Mouse (Mus musculus): ENCODE data around the gene Olfr67.
"Not testable (repeated sequence)": the region's sequence is repeated elsewhere in the genome, so short reads cannot be mapped to it uniquely, and the experiment has no call there.

Gene Olfr67

GRCm38 (mm10) chr7:103791721-103792120, at the start of gene Olfr67:
Gene Olfr67, minus strand, starts transcription at chr7:103791821.
- in situ Hi-C loops (cut with MboI, MseI): no loop called here

GRCm38 (mm10) chr7:103840268-103840667, 48.6 kb upstream of the Olfr67 start, which contains the start of gene Hbb-bh2:
Gene Hbb-bh2, minus strand, starts transcription at chr7:103840520.
- in situ Hi-C loops (cut with MboI, MseI): no loop called here

GRCm38 (mm10) chr7:103827808-103828207, 36.2 kb upstream of the Olfr67 start, which contains the start of gene Hbb-bs:
Gene Hbb-bs, minus strand, starts transcription at chr7:103828096.
- in situ Hi-C loops (cut with MboI, MseI): no loop called here

- in situ Hi-C loops (cut with MboI, MseI): not testable (repeated sequence)
Observed at GRCm38 (mm10) chr7:103827139-103827538, 35.5 kb upstream of the Olfr67 start.

GRCm38 (mm10) chr7:103826255-103826887, 34.8 kb upstream of the Olfr67 start:
- in situ Hi-C loops (cut with MboI, MseI): no loop called here

GRCm38 (mm10) chr7:103825536-103826254, 34.1 kb upstream of the Olfr67 start:
- in situ Hi-C loops (cut with MboI, MseI): no loop called here

GRCm38 (mm10) chr7:103824597-103824996, 33.0 kb upstream of the Olfr67 start:
- in situ Hi-C loops (cut with MboI, MseI): no loop called here

GRCm38 (mm10) chr7:103815085-103815484, 23.5 kb upstream of the Olfr67 start:
- in situ Hi-C loops (cut with MboI, MseI): not testable (repeated sequence)

GRCm38 (mm10) chr7:103813766-103814165, 22.1 kb upstream of the Olfr67 start, which contains the start of gene Hbb-bt:
Gene Hbb-bt, minus strand, starts transcription at chr7:103813996.
- in situ Hi-C loops (cut with MboI, MseI): no loop called here

GRCm38 (mm10) chr7:103813152-103813551, 21.5 kb upstream of the Olfr67 start:
- in situ Hi-C loops (cut with MboI, MseI): not testable (repeated sequence)

- in situ Hi-C loops (cut with MboI, MseI): no loop called here
Observed at GRCm38 (mm10) chr7:103812174-103812573, 20.6 kb upstream of the Olfr67 start.

- in situ Hi-C loops (cut with MboI, MseI): no loop called here
Observed at GRCm38 (mm10) chr7:103811223-103811845, 19.7 kb upstream of the Olfr67 start.

GRCm38 (mm10) chr7:103810746-103811145, 19.1 kb upstream of the Olfr67 start:
- in situ Hi-C loops (cut with MboI, MseI): no loop called here

- in situ Hi-C loops (cut with MboI, MseI): no loop called here
Observed at GRCm38 (mm10) chr7:103810296-103810695, 18.7 kb upstream of the Olfr67 start.

GRCm38 (mm10) chr7:103809801-103810155, 18.2 kb upstream of the Olfr67 start:
- in situ Hi-C loops (cut with MboI, MseI): no loop called here

- in situ Hi-C loops (cut with MboI, MseI): no loop called here
Observed at GRCm38 (mm10) chr7:103808971-103809800, 17.6 kb upstream of the Olfr67 start.

GRCm38 (mm10) chr7:103808120-103808519, 16.5 kb upstream of the Olfr67 start:
- in situ Hi-C loops (cut with MboI, MseI): not testable (repeated sequence)

GRCm38 (mm10) chr7:103806856-103807255, 15.2 kb upstream of the Olfr67 start:
- in situ Hi-C loops (cut with MboI, MseI): no loop called here

GRCm38 (mm10) chr7:103792669-103793388, 1.2 kb upstream of the Olfr67 start:
- in situ Hi-C loops (cut with MboI, MseI): no loop called here

- in situ Hi-C loops (cut with MboI, MseI): no loop called here
Observed at GRCm38 (mm10) chr7:103779598-103779997, 12.0 kb downstream of the Olfr67 start, which contains the start of gene Olfr68. Gene Olfr68, minus strand, starts transcription at chr7:103779698.

- in situ Hi-C loops (cut with MboI, MseI): not testable (repeated sequence)
Observed at GRCm38 (mm10) chr7:103777652-103778051, 14.0 kb downstream of the Olfr67 start.
